Mouse (Mus musculus) CH12.LX (cell line): ENCODE results near the gene Gng8. TPM values are rescaled to one million over a fixed set of nuclear protein-coding genes. Genes with fewer than 3 reads are reported as not detected.

Experiments
- DNase-seq: peaks from one replicate; pipeline ENCODE4 v3.0.0-alpha.2; 2013; ENCODE audit errors: extremely low read depth
- H3K27ac ChIP-seq: 2 replicates; pipeline ENCODE4 v1.5.1; 2012; ENCODE audit warnings: low read depth, mild to moderate bottlenecking, control low read depth, moderate library complexity; ENCODE audit not compliant: insufficient read depth
- H3K27me3 ChIP-seq: replicated peaks from 2 replicates; pipeline ENCODE3; 2012; ENCODE audit warnings: inconsistent platforms
- H3K36me3 ChIP-seq, 2 experiments: replicated peaks in 1 of 2; 2 replicates each; pipeline versions ENCODE3 to v1.6.1; 2012; ENCODE audit warnings: inconsistent platforms in 1 of 2, low read length in 1 of 2, mild to moderate bottlenecking in 1 of 2, mixed read lengths in 1 of 2, moderate library complexity in 1 of 2; ENCODE audit not compliant: control insufficient read depth in 1 of 2, insufficient read depth in 1 of 2
- H3K4me1 ChIP-seq, 2 experiments: 2 replicates each; pipeline ENCODE4 v1.6.1; 2012; ENCODE audit warnings: inconsistent platforms in 1 of 2, moderate library complexity in 1 of 2; ENCODE audit not compliant: insufficient read depth in 2 of 2, control insufficient read depth in 1 of 2
- H3K4me2 ChIP-seq: 2 replicates; pipeline ENCODE4 v1.6.1; 2012; ENCODE audit warnings: low read depth, mild to moderate bottlenecking, control low read depth; ENCODE audit not compliant: poor library complexity, insufficient read depth, severe bottlenecking
- H3K4me3 ChIP-seq, 3 experiments: fragments of 150-350 bp in 1 of 3; sonication (generic) in 1 of 3; replicated peaks in 1 of 3; 2 replicates each; pipeline versions ENCODE3 to v1.5.1; 2011 to 2012; ENCODE audit warnings: low read depth in 2 of 3, low read length in 2 of 3, mild to moderate bottlenecking in 2 of 3, moderate library complexity in 2 of 3, control low read depth in 1 of 3, improper control_type of control experiment in 1 of 3, inconsistent platforms in 1 of 3, mixed read lengths in 1 of 3; ENCODE audit not compliant: poor library complexity in 1 of 3
- H3K79me2 ChIP-seq: replicated peaks from 2 replicates; pipeline ENCODE4 v1.6.1; 2012; ENCODE audit warnings: mild to moderate bottlenecking, moderate library complexity; ENCODE audit not compliant: control insufficient read depth, poor library complexity, insufficient read depth, severe bottlenecking; ENCODE audit errors: extremely low read depth
- H3K9ac ChIP-seq: 2 replicates; pipeline ENCODE4 v1.6.1; 2012; ENCODE audit warnings: low read depth, mild to moderate bottlenecking, control low read depth, moderate library complexity; ENCODE audit not compliant: insufficient read depth
- H3K9me3 ChIP-seq: replicated peaks from 2 replicates; pipeline ENCODE3; 2012; ENCODE audit warnings: low read length, inconsistent platforms, mixed read lengths
- BHLHE40 ChIP-seq: IDR thresholded peaks from 2 replicates; pipeline ENCODE4 v1.6.1; 2011; ENCODE audit warnings: mild to moderate bottlenecking, low read depth, low read length, improper control_type of control experiment
- CHD2 ChIP-seq: IDR thresholded peaks from 2 replicates; pipeline ENCODE4 v1.6.1; 2011; ENCODE audit warnings: low read length, improper control_type of control experiment
- E2F4 ChIP-seq: IDR thresholded peaks from 2 replicates; pipeline ENCODE4 v1.6.1; 2011; ENCODE audit warnings: low read depth, low read length, improper control_type of control experiment; ENCODE audit not compliant: insufficient replicate concordance
- ELF1 ChIP-seq: IDR thresholded peaks from 2 replicates; pipeline ENCODE4 v1.6.1; 2014; ENCODE audit warnings: low read depth, mild to moderate bottlenecking, inconsistent platforms, low read length, improper control_type of control experiment
- ETS1 ChIP-seq: conservative IDR thresholded peaks from 2 replicates; pipeline ENCODE4 v1.6.1; 2012; ENCODE audit warnings: low read depth, mild to moderate bottlenecking, inconsistent platforms, low read length, improper control_type of control experiment, moderate library complexity
- IRF4 ChIP-seq: IDR thresholded peaks from 2 replicates; pipeline ENCODE4 v1.6.1; 2014; ENCODE audit warnings: low read depth, mild to moderate bottlenecking, inconsistent platforms, low read length, improper control_type of control experiment
- JUN ChIP-seq: IDR thresholded peaks from 2 replicates; pipeline ENCODE4 v1.6.1; 2011; ENCODE audit warnings: low read depth, mild to moderate bottlenecking, low read length, improper control_type of control experiment, moderate library complexity; ENCODE audit not compliant: insufficient read depth
- KAT2A ChIP-seq: IDR thresholded peaks from 2 replicates; pipeline ENCODE4 v1.6.1; 2012; ENCODE audit warnings: low read length, improper control_type of control experiment, inconsistent platforms; ENCODE audit not compliant: insufficient replicate concordance
- MAFK ChIP-seq: IDR thresholded peaks from 2 replicates; pipeline ENCODE4 v1.6.1; 2011; ENCODE audit warnings: low read length, improper control_type of control experiment; ENCODE audit not compliant: insufficient replicate concordance
- MAX ChIP-seq: IDR thresholded peaks from 2 replicates; pipeline ENCODE4 v1.6.1; 2011; ENCODE audit warnings: low read length, improper control_type of control experiment
- MAZ ChIP-seq: IDR thresholded peaks from 2 replicates; pipeline ENCODE4 v1.6.1; 2012; ENCODE audit warnings: low read depth, mild to moderate bottlenecking, inconsistent platforms, low read length, improper control_type of control experiment, moderate library complexity
- MEF2A ChIP-seq: IDR thresholded peaks from 2 replicates; pipeline ENCODE4 v1.6.1; 2014; ENCODE audit warnings: low read depth, mild to moderate bottlenecking, inconsistent platforms, low read length, improper control_type of control experiment, borderline replicate concordance
- MXI1 ChIP-seq: IDR thresholded peaks from 2 replicates; pipeline ENCODE4 v1.6.1; 2011; ENCODE audit warnings: mild to moderate bottlenecking, low read depth, low read length, improper control_type of control experiment
- POLR2AphosphoS2 ChIP-seq: IDR thresholded peaks from 2 replicates; pipeline ENCODE4 v1.6.1; 2011; ENCODE audit warnings: low read depth, low read length, improper control_type of control experiment
- RAD21 ChIP-seq: IDR thresholded peaks from 2 replicates; pipeline ENCODE4 v1.6.1; 2011; ENCODE audit warnings: low read depth, mild to moderate bottlenecking, low read length, improper control_type of control experiment, moderate library complexity
- TBP ChIP-seq: conservative IDR thresholded peaks from 2 replicates; pipeline ENCODE4 v1.6.1; 2011; ENCODE audit warnings: low read depth, low read length, improper control_type of control experiment
- USF1 ChIP-seq: IDR thresholded peaks from 2 replicates; pipeline ENCODE4 v1.6.1; 2014; ENCODE audit warnings: low read depth, mild to moderate bottlenecking, inconsistent platforms, low read length, improper control_type of control experiment
- USF2 ChIP-seq: conservative IDR thresholded peaks from 2 replicates; pipeline ENCODE4 v1.6.1; 2011; ENCODE audit warnings: low read depth, low read length, improper control_type of control experiment
- ZKSCAN1 ChIP-seq: IDR thresholded peaks from 2 replicates; pipeline ENCODE4 v1.6.1; 2012; ENCODE audit warnings: low read depth, inconsistent platforms, low read length, improper control_type of control experiment, borderline replicate concordance
- ZNF384 ChIP-seq: IDR thresholded peaks from 2 replicates; pipeline ENCODE4 v1.6.1; 2012; ENCODE audit warnings: low read depth, low read length, improper control_type of control experiment, inconsistent platforms
- dilution Hi-C: fragments of 300-500 bp; cut with MboI; formaldehyde crosslinking; loops from 2 replicates; pipeline ENCODE4 v1.14.3; 2020; ENCODE audit warnings: low sequenced_read_pairs; ENCODE audit not compliant: extremely low pct_unique_long_range_greater_than_20kb, extremely low pct_ligation_motif_present
- in situ Hi-C: fragments of 300-500 bp; cut with MboI; formaldehyde crosslinking; loops from 3 replicates; pipeline ENCODE4 v1.14.3; 2019; ENCODE audit warnings: low sequenced_read_pairs, low pct_ligation_motif_present, low pct_unique_long_range_greater_than_20kb, mixed read lengths
- polyA plus RNA-seq: library from polyadenylated mRNA; unstranded; fragments of >175 nt; gene quantifications from 2 replicates; pipeline ENCODE4 v1.2.1, GENCODE M21; 2012; ENCODE audit warnings: low read depth; ENCODE audit not compliant: insufficient read length
- total RNA-seq, 2 experiments: library from RNA; depleted of rRNA; stranded (reverse); fragments of 300-350 nt in 1 of 2; fragments of >200 nt in 1 of 2; gene quantifications; 2 replicates each; pipeline ENCODE4 v1.2.3; 2012 to 2014

The Gng8 gene
- total and polyA plus RNA-seq, 3 experiments = 0.25 to 2.4 TPM; not detected in 1

DNA sequence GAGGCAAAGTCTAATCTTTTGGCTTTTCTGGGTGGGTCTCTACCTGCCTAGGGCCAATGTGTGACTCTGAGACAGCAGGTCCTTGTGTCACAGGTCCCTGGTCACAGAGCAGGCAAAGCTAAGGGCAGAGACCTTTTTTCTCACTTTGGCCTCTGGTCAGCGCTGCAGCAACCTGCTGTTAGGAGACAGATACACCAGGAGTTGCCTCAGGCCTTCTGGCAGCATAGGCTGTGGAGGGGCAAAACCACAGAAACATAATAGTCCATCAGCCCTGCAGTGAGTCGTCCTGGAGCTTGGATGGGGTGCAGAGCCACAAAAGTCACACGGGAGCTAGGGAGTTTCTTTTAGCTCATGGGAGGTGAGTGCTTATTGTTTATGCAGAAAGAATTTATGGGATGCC lies 27.1 kb downstream of the Gng8 start:
- Histone ChIP-seq H3K4me1 (peaks cover 4 to 30% of the 10 kb centered on the region in 2 experiments), H3K27ac (no peak overlapping the region), H3K9ac (no peak overlapping the region)
- in situ Hi-C loops = no loop called here
- no peak for DNase-seq
- TF ChIP-seq MEF2A (no peak), ELF1 (no peak), POLR2AphosphoS2 (no peak), JUN (no peak), ZNF384 (no peak), ZKSCAN1 (no peak), KAT2A (no peak), IRF4 (no peak), USF1 (no peak), RAD21 (no peak), ETS1 (no peak), TBP (no peak), MAZ (no peak), BHLHE40 (no peak), MAX (no peak), E2F4 (no peak), MXI1 (no peak), USF2 (no peak), CHD2 (no peak)
- TF ChIP-seq, all 38 proteins: peak for 0
- H3K27me3 ChIP-seq = no peaks in the 10 kb centered on the region
- H3K4me3 ChIP-seq = no peak overlapping the region
- dilution Hi-C loops = no loop called here
- H3K4me2 ChIP-seq = no peak overlapping the region
- peaks cover 62 to 87% of the 10 kb centered on the region in 2 experiments for H3K36me3 ChIP-seq
- no peaks in the 10 kb centered on the region for H3K9me3 ChIP-seq
- peaks cover 41% of the 10 kb centered on the region for H3K79me2 ChIP-seq

DNA sequence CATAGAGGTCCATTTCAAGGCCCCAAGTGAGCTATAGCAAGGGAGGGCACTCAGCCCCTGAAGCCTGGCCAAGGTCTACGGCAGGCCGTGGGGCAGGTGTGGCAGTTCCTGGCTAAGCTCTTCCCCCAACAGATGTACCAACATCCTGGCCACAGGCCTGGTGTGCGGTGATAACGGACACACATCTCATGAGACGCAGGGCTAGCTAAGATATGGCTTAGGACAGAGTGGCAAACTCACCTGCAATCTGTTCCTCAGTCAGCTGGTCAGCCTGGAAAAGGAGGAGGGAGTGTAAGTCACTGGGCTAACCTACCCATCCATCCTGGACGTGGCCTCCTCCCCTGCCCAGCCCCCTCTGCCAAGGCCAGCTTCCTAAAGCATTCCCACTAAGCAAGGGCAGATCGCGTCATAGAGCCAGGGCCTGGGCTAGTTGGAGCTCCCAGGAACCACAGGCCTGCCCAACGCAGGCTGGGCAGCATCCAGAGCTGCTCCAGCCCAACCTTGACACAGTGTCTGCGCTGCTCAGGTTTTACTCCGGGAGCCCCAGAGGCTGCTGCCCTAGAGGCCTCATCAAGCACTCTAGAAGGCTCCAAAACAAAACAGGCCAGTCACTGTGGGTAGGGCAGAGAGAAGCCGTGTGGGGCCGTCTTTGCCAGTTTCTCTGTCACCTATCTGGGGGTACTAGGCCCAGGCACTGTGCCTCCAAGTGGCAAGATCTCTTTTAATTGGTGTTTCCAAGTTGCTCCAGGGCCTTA lies 28.0 kb downstream of the Gng8 start:
- Histone ChIP-seq H3K9me3 (no peaks in the 10 kb centered on the region), H3K27ac (no peak overlapping the region), H3K36me3 (peaks cover 57 to 79% of the 10 kb centered on the region in 2 experiments), H3K4me3 (no peak overlapping the region), H3K4me1 (peaks cover 4 to 28% of the 10 kb centered on the region in 2 experiments), H3K27me3 (no peaks in the 10 kb centered on the region), H3K9ac (no peak overlapping the region), H3K79me2 (peaks cover 41% of the 10 kb centered on the region), H3K4me2 (no peak overlapping the region)
- in situ Hi-C loops (no loop called here), dilution Hi-C loops (no loop called here)
- TF ChIP-seq ZNF384 = no peak
- TF ChIP-seq MAFK = no peak
- no peak for DNase-seq
